Mouse (Mus musculus): ENCODE results near the gene Aldh3b1. TPM values are rescaled to one million over a fixed set of nuclear protein-coding genes. Genes with fewer than 3 reads are reported as not detected.
"Not testable (repeated sequence)": the region's sequence is repeated elsewhere in the genome, so short reads cannot be mapped to it uniquely, and the experiment has no call there.

The Aldh3b1 gene
- polyA plus RNA-seq (2012; rRNA removed) = 1.8 and 1.9 TPM in 2 replicates
- polyA plus RNA-seq (2014; fragmentation: Nextera tagmentation; extraction: Ambion mirVana) = 2.6 and 2.9 TPM in 2 replicates

DNA sequence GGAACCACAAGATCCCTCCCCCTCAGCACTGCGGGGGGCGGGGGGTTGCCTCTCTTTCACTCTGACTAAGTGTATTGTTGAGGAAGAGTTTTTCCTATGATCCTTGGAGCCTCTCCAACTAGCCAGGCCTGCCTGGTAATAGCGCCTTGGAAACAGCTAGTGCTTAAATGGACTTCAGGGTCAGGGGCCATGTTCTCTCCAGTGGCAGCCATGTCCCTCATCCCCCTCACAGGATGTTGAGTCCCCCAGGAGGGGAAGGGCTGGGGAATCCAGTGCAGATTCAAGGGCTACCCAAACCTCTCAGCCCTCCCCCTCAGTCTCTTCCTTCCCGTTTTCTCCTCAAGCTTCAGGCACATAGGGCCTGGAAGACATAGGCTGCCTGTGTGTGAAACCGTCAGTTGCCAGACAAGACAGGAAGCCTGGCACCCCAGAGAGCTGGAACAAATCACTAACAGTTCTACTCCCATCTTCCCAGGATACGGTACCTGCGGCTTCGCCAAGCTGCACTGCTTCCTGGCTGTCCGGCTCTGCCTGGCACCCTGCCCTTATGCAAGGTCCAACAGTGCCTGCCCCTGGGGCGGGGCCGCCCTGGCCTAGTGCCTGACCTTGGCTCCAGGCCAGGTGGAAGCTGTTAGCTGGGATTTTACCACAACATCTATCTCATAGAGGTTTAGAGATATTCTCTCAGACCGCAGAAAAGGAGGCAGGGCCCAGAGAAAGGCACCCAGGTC, at the start of gene Aldh3b1:
Gene Aldh3b1 (minus strand): TSS at position 598 of the 731 bp plus-strand sequence.
- peak within 1 kb of the TSS; percentile 11; the same call in 1 of the 2 replicates for H3K4me2 ChIP-seq (replicated peaks; ENCODE audit: low read depth, low read length, severe bottlenecking)
- no peak within 1 kb of the TSS for H3K4me3 ChIP-seq (replicated peaks; ENCODE audit: low read length)
- no peak for TF ChIP-seq POLR2A (IDR thresholded peaks at IDR 0.05; ENCODE audit: borderline replicate concordance, extremely low read depth, insufficient read depth, insufficient read length)
- H3K9ac ChIP-seq (ENCODE audit: low read depth, low read length, severe bottlenecking) = peak within 1 kb of the TSS; percentile 34
- ATAC-seq (ENCODE audit: low FRiP score, low read depth) = peak; percentile 49
- peak within 1 kb of the TSS; percentile 77 for H3K27ac ChIP-seq (replicated peaks; ENCODE audit: low read depth, low read length)
- H3K27me3 ChIP-seq (ENCODE audit: control insufficient read depth, insufficient read depth, low read length) = no peaks in the 10 kb centered on the region
- H3K36me3 ChIP-seq (ENCODE audit: control insufficient read depth, insufficient read depth, low read length) = no peaks in the 10 kb centered on the region
- peak; percentile 70 for DNase-seq (ENCODE audit: low spot score)
- no peaks in the 10 kb centered on the region for H3K9me3 ChIP-seq (ENCODE audit: control insufficient read depth, low read length)
- WGBS = 46% methylated on average over 12 of the region's 12 CpGs
- peaks cover 14% of the 10 kb centered on the region for H3K4me1 ChIP-seq (ENCODE audit: control insufficient read depth, insufficient read depth, low read length)

DNA sequence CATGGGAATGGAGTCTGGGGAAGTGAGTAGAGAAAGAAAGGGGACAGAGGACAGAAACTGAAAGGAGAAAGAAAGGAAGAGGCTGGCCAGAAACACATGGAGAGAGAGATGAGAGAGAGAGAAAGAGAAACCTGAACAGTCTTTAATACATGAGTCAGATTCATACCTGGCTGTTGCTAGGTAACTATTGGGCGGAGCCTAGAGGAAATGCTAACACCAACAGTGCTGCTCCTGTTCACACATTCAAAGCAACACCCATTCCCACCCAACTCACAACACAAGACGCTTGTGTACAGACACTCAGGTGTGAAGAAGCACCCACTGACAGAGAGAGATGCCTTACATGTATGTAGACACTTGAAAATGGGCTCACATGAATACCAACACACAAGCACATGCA, 46.3 kb upstream of the Aldh3b1 start:
- no peak for TF ChIP-seq POLR2A (IDR thresholded peaks at IDR 0.05; ENCODE audit: borderline replicate concordance, extremely low read depth, insufficient read depth, insufficient read length)
- ATAC-seq (ENCODE audit: low FRiP score, low read depth) (no peak), DNase-seq (ENCODE audit: low spot score) (no peak)
- Histone ChIP-seq H3K4me3 (replicated peaks; ENCODE audit: low read length) (no peak overlapping the region), H3K4me1 (ENCODE audit: control insufficient read depth, insufficient read depth, low read length) (no peaks in the 10 kb centered on the region), H3K9me3 (ENCODE audit: control insufficient read depth, low read length) (no peaks in the 10 kb centered on the region), H3K27me3 (ENCODE audit: control insufficient read depth, insufficient read depth, low read length) (no peaks in the 10 kb centered on the region), H3K27ac (replicated peaks; ENCODE audit: low read depth, low read length) (no peak overlapping the region), H3K36me3 (ENCODE audit: control insufficient read depth, insufficient read depth, low read length) (no peaks in the 10 kb centered on the region), H3K4me2 (replicated peaks; ENCODE audit: low read depth, low read length, severe bottlenecking) (no peak overlapping the region), H3K9ac (ENCODE audit: low read depth, low read length, severe bottlenecking) (no peak overlapping the region)
- 82% methylated on average over 2 of the region's 2 CpGs for WGBS

DNA sequence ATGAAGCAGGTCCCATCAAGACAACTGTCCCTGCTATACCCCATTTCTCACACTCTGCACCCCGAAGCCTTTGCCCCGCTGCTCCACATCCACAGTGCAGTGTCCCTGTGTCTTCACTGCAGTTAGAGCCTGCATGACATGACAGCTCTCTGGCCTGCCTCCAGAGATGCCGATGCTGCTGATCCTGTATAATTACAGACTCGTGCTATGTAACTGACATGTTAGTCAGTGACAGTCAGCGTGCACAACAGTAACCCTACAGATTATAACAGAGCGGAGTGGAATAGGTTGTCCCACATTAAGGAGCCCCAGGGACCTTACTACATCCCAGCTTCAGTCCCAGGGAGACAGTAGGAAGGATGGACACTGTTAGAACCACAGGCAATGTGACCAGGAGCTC, 45.0 kb upstream of the Aldh3b1 start:
- H3K4me2 ChIP-seq (replicated peaks; ENCODE audit: low read depth, low read length, severe bottlenecking); H3K9me3 ChIP-seq (ENCODE audit: control insufficient read depth, low read length); H3K4me3 ChIP-seq (replicated peaks; ENCODE audit: low read length); H3K4me1 ChIP-seq (ENCODE audit: control insufficient read depth, insufficient read depth, low read length); H3K9ac ChIP-seq (ENCODE audit: low read depth, low read length, severe bottlenecking); H3K36me3 ChIP-seq (ENCODE audit: control insufficient read depth, insufficient read depth, low read length); H3K27ac ChIP-seq (replicated peaks; ENCODE audit: low read depth, low read length); DNase-seq (ENCODE audit: low spot score); H3K27me3 ChIP-seq (ENCODE audit: control insufficient read depth, insufficient read depth, low read length); ATAC-seq (ENCODE audit: low FRiP score, low read depth): not testable (repeated sequence)
- 80% methylated on average over 6 of the region's 6 CpGs for WGBS

DNA sequence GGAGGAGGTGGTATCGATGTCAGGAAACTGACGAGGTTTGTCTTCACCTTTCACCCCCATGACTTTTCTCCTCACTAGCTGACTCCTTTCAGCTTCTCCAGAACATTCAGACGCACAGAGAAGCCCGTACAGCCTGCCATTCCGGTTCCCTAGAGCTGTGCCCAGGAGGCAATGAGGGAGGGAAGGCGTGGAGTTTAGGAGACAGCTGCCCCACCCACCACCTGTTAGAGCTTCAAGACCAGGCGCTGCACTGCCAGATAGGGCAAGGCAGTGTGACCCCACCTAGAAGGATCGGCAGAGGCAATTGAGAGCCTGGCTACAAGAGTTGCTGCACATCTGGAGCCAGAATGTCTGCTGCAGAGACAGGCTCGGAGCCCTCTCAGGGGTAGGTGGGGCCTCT, 42.6 kb upstream of the Aldh3b1 start, which contains the start of gene Aldh3b2:
Gene Aldh3b2 (plus strand): TSS at position 100 of the 400 bp plus-strand sequence.
- Histone ChIP-seq H3K36me3 (ENCODE audit: control insufficient read depth, insufficient read depth, low read length) (no peaks in the 10 kb centered on the region), H3K4me1 (ENCODE audit: control insufficient read depth, insufficient read depth, low read length) (no peaks in the 10 kb centered on the region), H3K27ac (replicated peaks; ENCODE audit: low read depth, low read length) (no peak within 1 kb of the TSS), H3K9me3 (ENCODE audit: control insufficient read depth, low read length) (no peaks in the 10 kb centered on the region), H3K9ac (ENCODE audit: low read depth, low read length, severe bottlenecking) (no peak within 1 kb of the TSS), H3K4me2 (replicated peaks; ENCODE audit: low read depth, low read length, severe bottlenecking) (no peak within 1 kb of the TSS), H3K4me3 (replicated peaks; ENCODE audit: low read length) (no peak within 1 kb of the TSS), H3K27me3 (ENCODE audit: control insufficient read depth, insufficient read depth, low read length) (no peaks in the 10 kb centered on the region)
- no peak for ATAC-seq (ENCODE audit: low FRiP score, low read depth)
- TF ChIP-seq POLR2A (IDR thresholded peaks at IDR 0.05; ENCODE audit: borderline replicate concordance, extremely low read depth, insufficient read depth, insufficient read length) = no peak
- DNase-seq (ENCODE audit: low spot score) = peak; percentile 64
- WGBS = 25% methylated on average over 9 of the region's 9 CpGs

DNA sequence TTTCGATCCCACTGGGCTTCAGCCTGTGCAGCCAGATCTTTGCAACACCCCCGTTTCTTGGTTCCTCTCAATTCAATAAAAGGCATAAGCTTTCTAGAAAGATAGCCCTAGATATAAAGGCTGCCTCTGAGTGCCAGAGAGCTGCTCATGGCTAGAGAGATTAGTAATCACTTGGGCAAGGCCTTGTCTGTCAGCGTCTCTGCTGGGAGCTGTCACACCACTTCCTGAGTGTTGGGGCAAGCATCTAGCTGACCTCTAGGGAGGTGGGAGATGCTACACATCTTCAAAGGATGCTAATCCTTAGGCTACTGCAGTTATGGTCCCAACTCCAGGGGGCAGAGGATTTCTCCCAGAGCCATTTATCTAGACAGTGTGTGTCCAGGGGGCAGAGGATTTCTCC, 37.6 kb upstream of the Aldh3b1 start:
- Histone ChIP-seq H3K9ac (ENCODE audit: low read depth, low read length, severe bottlenecking) (no peak overlapping the region), H3K27me3 (ENCODE audit: control insufficient read depth, insufficient read depth, low read length) (no peaks in the 10 kb centered on the region), H3K4me1 (ENCODE audit: control insufficient read depth, insufficient read depth, low read length) (no peaks in the 10 kb centered on the region), H3K4me2 (replicated peaks; ENCODE audit: low read depth, low read length, severe bottlenecking) (no peak overlapping the region), H3K4me3 (replicated peaks; ENCODE audit: low read length) (no peak overlapping the region), H3K27ac (replicated peaks; ENCODE audit: low read depth, low read length) (no peak overlapping the region), H3K36me3 (ENCODE audit: control insufficient read depth, insufficient read depth, low read length) (no peaks in the 10 kb centered on the region), H3K9me3 (ENCODE audit: control insufficient read depth, low read length) (no peaks in the 10 kb centered on the region)
- no peak for DNase-seq (ENCODE audit: low spot score)
- TF ChIP-seq POLR2A (IDR thresholded peaks at IDR 0.05; ENCODE audit: borderline replicate concordance, extremely low read depth, insufficient read depth, insufficient read length) = no peak
- WGBS = 48% methylated on average over 3 of the region's 3 CpGs
- no peak for ATAC-seq (ENCODE audit: low FRiP score, low read depth)

Measured in limb, embryonic 14.5 days (tissue).